ENCODE assay signal across 18 mouse cellular contexts in the genomic region with DNA sequence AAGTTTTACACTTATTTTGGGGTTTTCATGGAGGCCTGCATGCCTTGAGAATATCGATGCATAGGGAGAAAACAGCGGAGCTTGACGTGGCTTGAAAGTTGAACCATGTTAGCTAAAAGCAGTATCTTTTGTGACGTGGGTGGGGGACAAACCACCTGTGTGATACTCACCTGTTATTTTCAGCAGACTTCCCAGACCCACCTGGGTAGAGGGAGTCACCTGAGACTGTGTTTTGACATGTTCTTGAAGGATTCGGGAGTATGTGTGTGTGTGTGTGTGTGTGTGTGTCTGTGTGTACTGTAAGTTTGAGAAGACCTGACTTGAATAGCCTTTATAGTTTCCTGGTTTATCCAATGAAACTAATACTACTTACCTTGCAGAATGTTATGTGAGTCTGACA. TPM values are rescaled to one million over a fixed set of nuclear protein-coding genes. Genes with fewer than 3 reads are reported as not detected.
"Had no signal": no experiment of that assay in that cellular context is flagged by ENCODE, and none has a peak within 500 bp of the region (broad histone marks: within the 10 kb centered on the region; RNA-seq: fewer than 3 reads in every experiment).

No protein-coding gene starts in this region.

- H3K9me3 ChIP-seq: kidney, embryonic 15.5 days; limb, embryonic 12.5 days; limb, embryonic 15.5 days; midbrain, embryonic 13.5 days; neural tube, embryonic 12.5 days; stomach, embryonic 15.5 days had no signal

- ATAC-seq: liver, postnatal 0 days; lung, postnatal 0 days had no signal

- H3K36me3 ChIP-seq: limb, embryonic 12.5 days; limb, embryonic 15.5 days; midbrain, embryonic 13.5 days; neural tube, embryonic 12.5 days; stomach, embryonic 15.5 days had no signal

- H3K4me1 ChIP-seq: limb, embryonic 12.5 days; limb, embryonic 15.5 days; stomach, embryonic 15.5 days had no signal

- H3K27me3 ChIP-seq: kidney, embryonic 15.5 days; limb, embryonic 12.5 days; limb, embryonic 15.5 days; neural tube, embryonic 12.5 days; stomach, embryonic 15.5 days had no signal

- H3K4me3 ChIP-seq: kidney, embryonic 15.5 days; limb, embryonic 12.5 days; limb, embryonic 15.5 days; midbrain, embryonic 13.5 days; neural tube, embryonic 12.5 days; stomach, embryonic 15.5 days had no signal

- H3K27ac ChIP-seq: kidney, embryonic 15.5 days; limb, embryonic 12.5 days; limb, embryonic 15.5 days; liver, embryonic 14.5 days; macrophage; midbrain, embryonic 13.5 days; neural tube, embryonic 12.5 days; stomach, embryonic 15.5 days had no signal

- DNase-seq: kidney, postnatal 10 days; kidney, postnatal 36 days; left cerebral cortex, postnatal 4 days; liver, postnatal 0 days; lung, embryonic 14.5 days; right cerebral cortex, postnatal 25 days; spleen, adult 18-20 months; thymus, postnatal 25 days had no signal

- H3K9ac ChIP-seq: kidney, embryonic 15.5 days; limb, embryonic 12.5 days; limb, embryonic 15.5 days; liver, embryonic 14.5 days; liver, postnatal 0 days; lung, embryonic 14.5 days; midbrain, embryonic 13.5 days; neural tube, embryonic 12.5 days; stomach, embryonic 15.5 days had no signal

- H3K4me2 ChIP-seq: kidney, embryonic 15.5 days; limb, embryonic 12.5 days; limb, embryonic 15.5 days; liver, embryonic 11.5 days; lung, embryonic 14.5 days; midbrain, embryonic 13.5 days; stomach, embryonic 15.5 days had no signal

RNA-seq across cellular contexts. Expression of gene Pawr, which starts 7.2 kb away (rescaled TPM):
- polyA plus RNA-seq: macrophage had no signal
